Mouse (Mus musculus): Measurements from ENCODE around the gene Hnrnpa3. TPM values are rescaled to one million over a fixed set of nuclear protein-coding genes. Genes with fewer than 3 reads are reported as not detected.

The Hnrnpa3 gene
- polyA plus RNA-seq, 1 experiment, result 25.8 TPM

GRCm38 (mm10) chr2:75698007-75698406 lies 38.9 kb downstream of the Hnrnpa3 start:
- DNase-seq (ENCODE audit: low read depth, low spot score), result no peak
- WGBS, result 22% methylated on average over 4 of the region's 4 CpGs

DNA sequence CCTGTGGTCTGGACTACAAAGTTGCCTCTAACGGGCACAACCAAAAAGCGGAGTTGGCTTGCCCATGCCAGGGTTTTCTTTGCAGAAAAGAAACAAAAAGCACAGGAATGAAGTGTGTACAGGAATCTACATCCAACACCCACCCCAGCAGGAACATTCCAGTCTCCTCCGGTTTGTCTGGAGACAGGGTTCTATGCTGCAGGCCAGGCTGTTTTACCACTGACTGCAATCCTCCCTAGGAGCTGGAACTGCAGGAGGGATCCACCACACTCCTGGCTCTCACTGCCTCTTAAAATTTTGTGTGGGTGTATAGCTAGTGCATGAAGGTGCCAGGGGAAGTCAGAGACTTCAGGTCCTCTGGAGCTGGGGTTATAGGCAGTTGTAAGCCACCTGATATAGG lies 39.8 kb downstream of the Hnrnpa3 start:
- 44% methylated on average over 3 of the region's 3 CpGs for WGBS
- DNase-seq (ENCODE audit: low read depth, low spot score), result no peak

- no peak for DNase-seq (ENCODE audit: low read depth, low spot score)
- whole genome bisulfite sequencing, result 31% methylated on average over 3 of the region's 3 CpGs
Measured at GRCm38 (mm10) chr2:75700543-75700942, 41.5 kb downstream of the Hnrnpa3 start.

- DNase-seq (ENCODE audit: low read depth, low spot score), result no peak
- 20% methylated on average over 3 of the region's 3 CpGs for WGBS
Measured at GRCm38 (mm10) chr2:75701207-75701606, 42.1 kb downstream of the Hnrnpa3 start.

GRCm38 (mm10) chr2:75701822-75702587 lies 42.9 kb downstream of the Hnrnpa3 start:
- WGBS, result 13% methylated on average over 9 of the region's 9 CpGs
- DNase-seq (ENCODE audit: low read depth, low spot score), result no peak

GRCm38 (mm10) chr2:75702588-75702976 lies 43.5 kb downstream of the Hnrnpa3 start:
- no peak for DNase-seq (ENCODE audit: low read depth, low spot score)
- 4% methylated on average over 5 of the region's 5 CpGs for WGBS

GRCm38 (mm10) chr2:75703375-75704181 lies 44.5 kb downstream of the Hnrnpa3 start:
- under 1% methylated on average over 62 of the region's 62 CpGs for WGBS

GRCm38 (mm10) chr2:75704234-75705161 lies 45.4 kb downstream of the Hnrnpa3 start, which contains the start of gene Nfe2l2:
Gene Nfe2l2, minus strand, starts transcription at chr2:75704641.
- 1% methylated on average over 56 of the region's 58 CpGs for WGBS
- peak; percentile 99 for DNase-seq (ENCODE audit: low read depth, low spot score)

More at GRCm38 (mm10) chr2:75703375-75704181, 44.5 kb downstream of the Hnrnpa3 start:
- no peak for DNase-seq (ENCODE audit: low read depth, low spot score)

- no peak for DNase-seq (ENCODE audit: low read depth, low spot score)
- 5% methylated on average over 19 of the region's 19 CpGs for WGBS
Measured at GRCm38 (mm10) chr2:75705162-75705752, 46.2 kb downstream of the Hnrnpa3 start.

- no peak for DNase-seq (ENCODE audit: low read depth, low spot score)
- 27% methylated on average over 5 of the region's 5 CpGs for WGBS
Measured at GRCm38 (mm10) chr2:75706435-75706834, 47.4 kb downstream of the Hnrnpa3 start.

- no peak for DNase-seq (ENCODE audit: low read depth, low spot score)
- 7% methylated on average over 1 of the region's 1 CpGs for WGBS
Measured at GRCm38 (mm10) chr2:75707420-75707819, 48.4 kb downstream of the Hnrnpa3 start.

DNA sequence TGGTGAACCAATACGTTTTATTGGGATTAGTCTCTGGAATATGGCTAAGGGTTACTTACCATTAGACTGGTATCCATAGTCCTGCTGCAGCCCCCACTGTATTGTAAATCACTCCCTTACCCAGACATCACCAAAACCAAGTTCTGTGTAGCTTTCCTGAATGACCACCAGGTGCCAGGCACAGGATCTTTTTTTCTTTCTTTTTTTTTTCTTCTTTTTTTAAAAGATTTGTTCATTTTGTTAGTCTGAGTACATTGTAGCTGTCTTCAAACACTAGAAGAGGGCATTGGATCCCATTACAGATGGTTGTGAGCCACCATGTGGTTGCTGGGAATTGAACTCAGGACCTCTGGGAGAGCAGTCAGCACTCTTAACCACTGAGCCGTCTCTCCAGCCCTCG lies 54.0 kb downstream of the Hnrnpa3 start:
- DNase-seq (ENCODE audit: low read depth, low spot score), result no peak
- 81% methylated on average over 3 of the region's 3 CpGs for whole genome bisulfite sequencing

DNA sequence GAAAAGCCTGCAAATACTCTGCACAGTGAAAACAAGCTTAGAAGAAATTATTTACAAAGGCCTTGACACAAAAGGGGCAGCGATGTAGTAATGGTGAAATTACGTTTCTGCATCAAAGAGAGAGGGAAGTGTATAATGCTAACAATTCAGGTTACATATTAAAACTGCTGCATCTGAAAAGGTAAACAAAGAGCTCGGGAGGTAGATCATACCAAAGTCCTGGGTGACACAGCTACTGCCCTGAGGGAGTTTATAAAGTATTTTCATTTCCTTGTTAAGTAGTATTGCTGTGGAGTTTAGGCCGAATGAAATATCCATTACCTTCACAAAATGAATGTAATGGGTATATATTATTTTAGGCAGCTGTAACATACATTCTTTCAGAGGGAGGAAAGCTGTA lies 55.7 kb downstream of the Hnrnpa3 start:
- WGBS, result 37% methylated on average over 4 of the region's 4 CpGs
- DNase-seq (ENCODE audit: low read depth, low spot score), result no peak

DNA sequence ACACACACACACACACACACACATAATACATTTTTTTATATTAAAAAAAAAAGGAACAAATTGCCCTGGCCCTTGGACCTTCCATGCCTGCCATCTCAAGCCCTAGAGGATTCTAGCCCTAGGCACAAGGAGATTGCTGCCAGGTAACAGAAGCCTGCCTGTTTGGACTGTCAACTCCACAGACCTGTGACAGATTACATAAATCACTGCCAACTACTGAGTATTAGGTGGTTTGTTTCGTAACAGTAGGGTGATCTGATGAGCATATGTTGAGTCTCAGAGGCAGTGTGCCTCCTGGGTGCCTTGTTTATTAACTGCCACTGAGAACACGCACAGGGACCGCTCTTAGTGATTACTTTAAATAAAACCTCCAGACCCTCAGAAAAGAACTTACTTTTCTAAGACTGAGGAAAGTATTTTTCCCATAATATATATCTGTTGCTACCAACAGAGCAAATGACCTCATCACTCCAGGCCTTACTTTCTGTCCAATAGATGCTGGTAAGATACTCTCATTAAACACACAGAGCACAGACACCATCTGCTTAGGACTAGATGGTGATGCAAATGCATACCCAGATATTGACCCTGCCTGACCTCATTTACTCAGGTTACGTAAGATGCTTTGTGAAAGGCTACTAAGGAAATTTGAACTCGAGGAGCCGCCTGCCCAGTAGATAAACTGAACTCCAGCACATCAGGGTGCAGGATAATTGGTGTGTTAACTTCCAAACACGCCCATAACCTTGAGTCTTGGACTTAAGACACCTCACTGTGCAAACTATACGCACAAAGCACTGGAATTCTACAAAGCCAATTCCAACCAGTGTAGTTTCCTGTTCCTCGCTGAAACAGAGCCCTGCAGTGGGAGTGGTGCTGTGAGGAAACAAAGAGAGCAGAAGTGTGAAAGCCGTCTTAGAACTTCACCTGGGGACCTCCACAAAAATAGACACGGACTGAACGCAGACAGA lies 57.3 kb downstream of the Hnrnpa3 start:
- 34% methylated on average over 12 of the region's 12 CpGs for WGBS
- peak; percentile 95 for DNase-seq (ENCODE audit: low read depth, low spot score)
